Mouse (Mus musculus) right cerebral cortex, postnatal 4 days (tissue): ENCODE measurements around the gene Ipo11.
A peak's percentile ranks its signal among the peaks of the same experiment; 100 is the strongest.
"Not testable (repeated sequence)": the region's sequence is repeated elsewhere in the genome, so short reads cannot be mapped to it uniquely, and the experiment has no call there.

Experiments used
- DNase-seq: peaks from one replicate; pipeline ENCODE4 v3.0.0-alpha.2; 2022

Gene Ipo11

DNA sequence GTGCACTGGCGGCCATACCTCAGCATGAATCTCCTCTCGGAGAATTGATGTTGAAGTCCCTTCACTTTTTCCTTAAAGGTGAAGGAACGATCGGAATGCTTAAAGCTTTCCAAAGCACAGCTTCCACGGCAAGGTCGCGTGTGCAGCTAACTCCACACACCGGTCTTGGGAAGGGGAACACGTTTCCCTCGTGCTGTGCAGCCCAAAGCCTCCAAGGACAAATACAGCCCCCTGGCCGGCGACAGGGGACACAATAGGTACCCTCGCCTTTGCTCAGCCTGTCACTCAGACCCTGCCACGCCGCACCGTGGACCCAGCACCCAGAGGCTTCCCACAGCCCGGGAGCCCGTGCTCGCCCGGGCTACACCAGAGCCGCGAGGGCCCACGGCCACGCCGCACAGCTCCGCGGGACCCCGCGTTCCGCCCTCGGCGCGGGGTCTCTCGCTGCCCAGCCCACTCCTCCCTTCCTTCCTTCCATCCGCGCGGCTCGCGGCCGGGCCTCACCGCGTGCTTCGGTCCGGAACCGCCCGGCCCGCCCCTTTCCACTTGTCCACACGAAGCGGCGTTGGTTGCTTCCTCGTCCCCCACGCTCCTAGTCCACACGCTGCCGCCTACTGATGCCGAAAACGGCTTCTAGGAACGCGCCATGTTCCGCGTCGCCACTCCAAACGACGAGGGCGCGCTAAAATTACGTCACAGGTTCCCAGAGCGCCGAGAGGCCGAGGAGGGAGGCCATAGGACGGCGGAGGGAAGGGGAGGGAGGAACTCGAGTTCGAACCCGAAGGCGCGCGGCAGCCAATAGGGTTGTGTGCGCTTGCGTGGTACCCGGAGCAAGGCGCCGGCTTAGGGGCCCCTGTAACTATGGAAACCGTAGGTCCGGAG is at the start of gene Ipo11:
TSS of gene Ipo11 (minus strand) at position 703 of the 882 bp plus-strand sequence.
- peak; percentile 94 for DNase-seq

- DNase-seq, result no peak
These were observed 24.7 kb upstream of the Ipo11 start for GRCm38 (mm10) chr13:106961496-106961895.

DNA sequence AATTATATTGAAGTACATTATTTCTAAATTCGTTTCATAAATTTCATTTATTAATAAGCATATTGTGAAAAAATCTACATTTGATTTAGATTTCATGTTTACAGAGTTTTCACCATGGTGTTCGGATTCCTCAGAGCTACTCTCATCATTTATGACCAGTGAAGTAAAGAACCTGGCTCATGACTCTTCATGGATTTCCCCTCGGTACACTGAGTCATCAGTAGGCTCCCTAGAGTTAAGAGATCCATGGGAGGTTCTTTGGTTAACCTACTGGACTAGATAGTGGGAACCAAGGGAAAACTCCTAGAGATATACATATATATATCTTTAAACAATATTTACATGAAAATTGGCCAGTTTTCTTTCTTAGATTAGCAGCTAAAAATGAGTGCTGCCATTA is 23.8 kb upstream of the Ipo11 start:
- DNase-seq, result no peak

- DNase-seq, result no peak
These were observed 21.5 kb upstream of the Ipo11 start for GRCm38 (mm10) chr13:106958286-106958685.

DNA sequence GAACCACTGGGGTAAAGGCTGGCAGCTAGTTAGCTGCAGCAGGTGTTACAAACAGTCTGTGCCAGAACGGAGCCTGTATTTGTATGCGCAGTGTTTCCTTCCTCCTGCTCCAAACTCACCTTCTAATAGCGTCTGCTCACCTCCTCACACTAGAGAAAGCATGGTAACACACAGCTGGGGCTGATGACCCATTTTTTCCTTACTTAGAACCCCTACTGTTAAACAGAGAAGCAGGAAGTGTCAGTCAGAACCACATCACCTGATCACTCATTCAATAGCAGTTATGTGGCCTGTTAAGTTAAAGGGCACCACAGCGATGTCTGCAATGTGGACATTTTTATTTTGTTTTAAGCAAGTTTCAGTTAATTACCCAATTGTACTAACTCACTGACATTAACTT is 20.8 kb upstream of the Ipo11 start:
- DNase-seq, result no peak

DNA sequence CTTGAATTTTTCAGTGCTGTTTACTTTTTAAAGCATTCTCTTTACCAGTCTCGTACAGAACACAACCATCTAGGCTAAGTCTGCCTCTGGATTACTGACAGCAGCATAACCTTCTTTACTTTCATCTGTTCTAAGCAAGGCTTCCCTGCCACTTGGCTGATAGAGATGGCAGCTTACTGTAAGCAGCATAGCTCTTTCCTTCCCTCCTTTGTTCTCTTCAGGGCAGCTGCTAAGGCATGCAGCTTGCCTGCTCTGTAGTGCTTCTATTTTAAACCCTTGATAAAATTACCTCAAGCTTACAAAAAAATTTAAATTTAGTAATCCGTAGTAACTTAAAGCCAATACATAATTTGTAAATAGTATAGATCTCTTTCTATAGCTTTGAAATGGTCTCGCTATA is 18.1 kb upstream of the Ipo11 start:
- DNase-seq, result no peak

DNA sequence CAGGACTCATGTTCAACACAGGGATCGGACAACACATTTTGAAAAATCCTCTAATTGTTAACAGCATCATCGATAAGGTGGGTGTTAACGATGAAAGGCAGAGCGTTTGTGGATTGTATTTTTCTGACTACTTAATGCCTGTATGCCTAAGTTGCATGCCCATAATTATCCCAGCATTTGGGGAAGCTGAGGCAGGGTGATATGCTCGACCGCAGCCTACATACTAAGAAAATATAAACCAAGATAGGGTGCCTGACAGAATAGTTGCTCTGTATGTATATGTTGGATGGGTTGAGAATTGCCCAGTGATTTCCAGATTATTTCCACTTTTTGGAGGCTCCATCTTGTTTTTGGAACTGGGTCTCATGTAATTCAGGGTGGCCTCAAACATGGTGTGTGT is 10.8 kb upstream of the Ipo11 start:
- DNase-seq, result no peak

DNA sequence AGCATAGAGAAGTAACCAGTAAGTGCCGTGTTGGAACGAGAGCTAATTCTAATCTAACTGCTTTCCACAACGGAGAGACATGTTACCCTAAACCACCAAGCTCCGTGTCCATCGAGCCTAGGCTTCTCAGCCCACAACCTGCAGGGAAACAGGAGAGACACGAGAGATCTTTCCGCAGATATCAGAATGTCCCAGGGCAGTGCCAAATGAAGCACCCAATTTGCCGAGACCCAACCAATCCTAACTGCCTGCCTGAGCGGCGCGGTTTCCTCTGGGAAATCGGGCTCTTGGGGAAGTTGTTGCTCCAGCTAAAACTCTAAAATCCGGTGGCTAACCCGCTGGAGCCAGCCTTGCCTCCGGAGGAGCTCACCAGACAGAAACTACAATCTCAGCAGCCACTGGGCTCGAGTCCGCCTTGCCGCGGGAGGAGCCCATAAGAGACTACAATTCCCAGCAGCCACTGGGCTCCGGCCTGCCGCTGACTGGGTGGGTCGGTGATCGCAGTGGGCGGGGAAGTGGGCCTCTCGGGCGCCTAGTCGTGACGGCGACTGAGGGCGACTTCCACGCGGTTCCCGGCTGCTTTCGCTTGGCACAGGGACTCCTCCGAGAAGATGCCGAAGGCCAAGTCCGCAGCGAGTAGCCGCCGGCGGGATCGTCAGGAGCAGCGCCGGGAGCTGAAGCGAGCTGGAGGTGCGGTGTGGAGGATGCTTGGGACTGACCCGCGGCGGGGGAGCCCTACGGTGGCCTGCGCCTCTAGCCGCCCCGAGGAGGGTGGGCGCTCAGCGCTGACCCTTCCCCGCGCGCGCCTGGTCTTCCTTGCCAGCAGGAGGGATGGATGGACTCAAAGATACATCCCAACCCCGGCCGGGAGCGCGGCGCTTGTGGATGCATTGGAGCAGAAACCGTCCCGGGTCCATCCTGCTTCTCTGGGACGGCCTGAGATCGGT is 10.1 kb upstream of the Ipo11 start, which contains the start of gene Dimt1:
TSS of gene Dimt1 (plus strand) at position 534 of the 947 bp plus-strand sequence.
- DNase-seq, result peak; percentile 90

DNA sequence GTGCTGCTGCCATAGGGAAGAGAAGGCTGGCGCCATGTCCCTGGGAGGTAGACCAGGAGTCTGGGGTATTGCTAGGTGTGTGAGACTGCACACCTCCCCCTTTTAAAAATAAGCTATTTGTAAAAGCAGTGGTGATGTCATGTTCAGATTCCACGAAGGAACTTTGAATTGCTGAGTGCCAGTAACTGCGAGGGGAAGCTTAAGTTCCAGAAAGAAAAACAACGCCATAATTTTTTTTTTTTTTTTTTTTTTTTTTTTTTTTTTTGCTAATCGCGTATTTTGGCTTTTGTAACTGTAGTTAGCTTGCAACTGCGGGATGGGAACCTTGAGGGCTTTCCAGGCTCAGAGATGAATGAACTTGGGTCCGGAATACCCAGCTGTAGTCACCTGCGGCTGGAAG is 8.8 kb upstream of the Ipo11 start:
- no peak for DNase-seq

DNA sequence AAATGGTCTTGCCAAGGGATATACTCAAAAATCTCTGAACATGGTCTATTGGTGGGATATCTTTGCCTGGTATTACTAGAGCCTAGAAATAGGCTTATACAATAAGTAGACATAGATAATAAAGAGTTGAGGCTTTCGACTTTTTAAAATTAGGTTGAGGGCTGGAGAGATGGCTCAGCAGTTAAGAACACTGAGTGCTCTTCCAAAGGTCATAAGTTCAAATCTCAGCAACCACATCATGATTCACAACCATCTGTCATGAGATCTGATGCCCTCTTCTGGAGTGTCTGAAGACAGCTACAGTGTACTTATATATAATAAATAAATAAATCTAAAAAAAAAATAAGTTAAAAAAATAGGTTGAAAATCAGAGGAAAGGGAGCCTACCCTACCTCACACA is 6.0 kb upstream of the Ipo11 start:
- no peak for DNase-seq

DNA sequence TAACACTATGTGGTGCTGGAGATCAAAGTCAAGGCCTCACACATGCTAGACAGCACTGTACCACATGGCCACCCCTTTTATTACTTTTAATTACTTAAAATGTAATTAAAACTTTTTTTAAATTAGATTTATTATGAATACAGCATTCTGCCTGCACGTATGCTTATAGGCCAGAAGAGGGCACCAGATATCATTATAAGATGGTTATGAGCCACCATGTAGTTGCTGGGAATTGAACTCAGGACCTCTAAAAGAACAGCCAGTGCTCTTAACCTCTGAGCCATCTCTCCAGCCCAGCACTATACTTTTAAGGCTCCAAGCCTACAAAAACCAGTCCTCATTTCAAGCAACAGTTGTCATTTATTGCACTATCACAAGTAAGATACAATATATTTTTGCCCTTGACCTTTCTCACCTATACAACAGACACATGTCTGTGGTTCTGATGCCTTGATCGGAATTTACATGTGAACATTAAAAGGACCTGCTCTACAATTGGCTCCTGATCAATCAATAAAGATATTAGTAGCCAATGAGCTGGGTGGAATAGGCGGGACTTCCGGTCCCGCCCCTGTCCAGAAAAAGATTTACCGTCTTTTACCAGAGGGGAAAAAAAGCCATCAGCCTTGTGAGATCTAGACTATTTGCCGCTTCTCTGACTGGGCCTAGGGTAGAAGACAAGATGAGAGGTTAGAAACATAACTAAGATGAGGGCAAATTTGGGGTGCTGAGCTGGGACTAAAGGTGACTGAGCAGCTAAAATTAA is 4.6 kb upstream of the Ipo11 start:
- DNase-seq, result no peak

DNA sequence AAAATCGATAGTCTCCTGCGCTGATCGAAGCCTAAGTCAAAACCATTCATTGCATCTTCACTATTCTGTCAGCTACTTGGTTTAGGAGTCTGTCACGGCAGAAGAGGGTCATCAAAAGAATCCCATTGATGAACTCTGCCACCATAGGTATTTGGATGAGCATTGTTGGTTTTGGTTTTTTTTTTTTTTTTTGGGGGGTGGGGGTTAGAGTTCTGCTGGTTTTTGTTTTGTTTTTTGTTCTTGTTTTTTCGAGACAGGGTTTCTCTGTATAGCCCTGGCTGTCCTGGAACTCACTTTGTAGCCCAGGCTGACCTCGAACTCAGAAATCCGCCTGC is 347 bp upstream of the Ipo11 start:
- DNase-seq, result no peak

GRCm38 (mm10) chr13:106935871-106936255 is 895 bp downstream of the Ipo11 start:
- no peak for DNase-seq

- no peak for DNase-seq
These were observed 7.6 kb downstream of the Ipo11 start for GRCm38 (mm10) chr13:106929201-106929600.

- DNase-seq, result no peak
These were observed 8.5 kb downstream of the Ipo11 start for GRCm38 (mm10) chr13:106928296-106928695.

- not testable (repeated sequence) for DNase-seq
These were observed 10.8 kb downstream of the Ipo11 start for GRCm38 (mm10) chr13:106925921-106926320.

- no peak for DNase-seq
These were observed 18.3 kb downstream of the Ipo11 start for GRCm38 (mm10) chr13:106918322-106919050.

DNA sequence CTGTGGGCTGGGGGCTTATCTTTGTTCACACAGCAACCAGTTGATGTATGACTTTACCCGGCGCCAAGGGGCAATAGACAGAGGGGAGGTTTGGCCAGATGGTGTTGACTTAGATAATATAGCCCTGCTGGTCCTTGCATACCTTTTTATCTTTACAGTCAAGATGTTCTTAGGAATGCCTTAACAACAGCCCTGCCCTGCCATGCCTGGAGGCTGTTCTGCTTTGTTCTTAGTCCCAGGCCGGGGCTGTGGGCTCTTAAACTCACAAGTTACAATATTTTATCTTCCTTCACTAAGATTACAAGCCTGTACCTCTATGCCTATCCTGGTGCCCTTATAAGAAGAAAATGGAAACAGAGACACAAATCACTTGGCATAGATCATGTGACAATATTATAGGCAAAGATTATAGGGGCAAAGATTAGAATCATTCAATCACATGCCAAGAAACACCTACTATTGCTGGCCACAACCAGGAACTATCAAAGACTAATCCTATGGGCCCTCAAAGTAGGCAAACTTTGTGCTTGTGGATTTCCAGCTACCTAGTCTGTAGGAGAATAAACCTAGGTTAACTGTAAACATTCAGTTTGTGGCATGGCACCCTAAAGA is 23.5 kb downstream of the Ipo11 start:
- no peak for DNase-seq

GRCm38 (mm10) chr13:106910096-106910495 is 26.7 kb downstream of the Ipo11 start:
- DNase-seq, result no peak

- no peak for DNase-seq
These were observed 29.5 kb downstream of the Ipo11 start for GRCm38 (mm10) chr13:106907273-106907672.

GRCm38 (mm10) chr13:106905154-106905553 is 31.6 kb downstream of the Ipo11 start:
- not testable (repeated sequence) for DNase-seq

GRCm38 (mm10) chr13:106904637-106905036 is 32.1 kb downstream of the Ipo11 start:
- DNase-seq, result no peak
